Mouse (Mus musculus) liver, adult 2 months (tissue): Measurements from ENCODE around the gene Tmbim7.

Source experiments
- CTCF ChIP-seq: fragments of 200-500 bp; IDR thresholded peaks from 2 replicates; pipeline ENCODE4 v1.5.1; 2011; ENCODE audit warnings: low read depth, low read length, control low read depth
- POLR2A ChIP-seq: fragments of 200-500 bp; IDR thresholded peaks from 2 replicates; pipeline ENCODE4 v1.6.1; 2011; ENCODE audit warnings: low read length, control low read depth; ENCODE audit not compliant: insufficient read depth; ENCODE audit errors: extremely low read depth

DNA sequence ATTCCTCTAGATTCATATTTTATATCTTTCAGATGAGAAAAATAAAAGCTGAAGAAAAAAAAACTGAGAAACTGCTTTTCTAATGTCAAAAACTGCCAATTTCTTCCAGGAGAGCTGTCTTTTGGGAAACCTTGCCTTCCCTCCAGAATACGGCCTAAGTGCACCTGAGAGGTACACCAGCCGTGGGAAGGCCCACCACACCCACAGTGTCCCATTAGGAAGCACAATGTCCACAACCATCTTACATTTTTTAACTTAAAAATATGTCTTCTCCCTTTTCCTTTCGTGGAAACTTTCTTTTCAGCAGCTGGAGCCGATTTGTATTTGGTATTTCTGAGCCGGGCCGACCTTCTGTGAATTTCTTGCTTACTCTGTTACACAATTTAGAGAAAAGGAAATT lies 4.4 kb upstream of the Tmbim7 start:
- TF ChIP-seq CTCF, result no peak
- no peak for TF ChIP-seq POLR2A
